Mouse (Mus musculus): ENCODE measurements around the gene Micu1.

Micu1 gene

DNA sequence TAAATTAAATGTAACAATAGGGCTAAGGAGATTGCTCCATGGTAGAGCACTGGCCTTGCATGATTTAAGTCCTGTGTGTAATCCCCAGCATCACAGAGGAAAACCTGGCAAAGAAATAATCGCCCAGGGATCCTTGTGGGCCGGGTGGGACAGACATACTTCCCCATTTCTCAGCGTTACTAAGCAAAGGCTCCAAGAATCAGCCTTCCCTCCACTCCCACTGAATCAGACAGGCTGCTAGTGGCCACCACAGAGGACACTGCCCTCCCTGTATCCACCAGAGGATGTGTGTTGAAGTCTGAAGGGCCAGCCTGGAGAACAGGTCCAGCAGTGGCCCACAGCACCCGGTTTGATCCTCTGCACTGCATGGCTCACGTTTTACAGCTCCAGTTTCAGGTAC is 185.2 kb downstream of the Micu1 start:
- DNase-seq, result no peak

DNA sequence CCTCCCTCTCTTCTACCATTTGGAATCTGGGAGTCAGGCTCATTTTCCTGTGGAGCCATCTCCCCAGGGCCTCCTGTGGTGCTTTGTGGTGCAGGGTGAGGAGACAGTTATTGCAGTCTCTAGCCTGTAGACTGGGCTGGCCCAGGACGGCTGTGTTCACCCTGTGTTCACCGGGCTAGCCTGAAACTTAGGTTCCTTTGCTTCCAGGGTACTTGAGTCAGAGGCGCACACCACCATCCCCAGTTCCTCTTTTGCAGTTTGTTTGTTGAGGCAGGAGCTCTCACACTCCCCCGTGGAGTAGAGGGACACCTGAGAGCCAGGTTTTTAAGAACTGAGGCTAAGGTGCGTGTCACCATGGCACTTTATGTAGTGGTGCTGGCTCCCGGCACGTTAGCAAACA is 187.1 kb downstream of the Micu1 start:
- no peak for DNase-seq

DNA sequence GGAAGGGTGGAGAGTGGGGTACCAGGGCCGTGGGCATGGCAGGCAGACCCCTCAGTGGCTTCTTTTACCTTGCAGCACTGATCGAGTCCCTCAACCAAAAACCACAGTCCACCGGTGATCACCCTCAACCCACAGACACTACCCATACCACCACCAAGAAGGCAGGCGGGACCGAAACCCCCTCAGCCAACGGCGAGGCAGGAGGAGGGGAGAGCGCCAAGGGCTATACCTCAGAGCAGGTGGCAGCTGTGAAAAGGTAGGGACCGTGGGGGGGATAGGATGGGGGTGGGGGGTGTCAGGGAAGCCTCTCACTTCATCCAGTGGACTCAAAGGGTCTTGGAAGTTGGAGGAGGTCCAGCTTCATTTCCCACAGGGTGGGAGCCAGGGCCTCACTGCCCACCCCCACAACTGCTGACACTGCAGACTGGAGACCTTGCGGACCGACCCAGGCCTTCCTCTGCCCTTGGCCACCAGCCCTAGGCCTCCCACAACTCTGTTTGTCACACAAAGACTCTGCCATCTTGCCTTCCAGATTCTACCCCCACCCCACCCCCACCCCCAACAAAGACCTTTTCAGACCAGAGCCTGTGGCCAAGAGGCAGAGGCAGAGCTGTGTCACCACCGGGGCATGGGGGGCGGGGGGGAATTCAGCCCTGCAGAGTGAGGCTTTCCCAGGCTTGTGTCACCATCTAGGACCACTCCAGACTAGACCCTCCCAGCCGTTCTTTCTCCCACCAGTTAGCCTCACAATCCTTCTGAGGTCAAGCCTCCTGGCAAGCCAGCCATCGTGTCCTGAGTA is 187.9 kb downstream of the Micu1 start:
- DNase-seq, result no peak

DNA sequence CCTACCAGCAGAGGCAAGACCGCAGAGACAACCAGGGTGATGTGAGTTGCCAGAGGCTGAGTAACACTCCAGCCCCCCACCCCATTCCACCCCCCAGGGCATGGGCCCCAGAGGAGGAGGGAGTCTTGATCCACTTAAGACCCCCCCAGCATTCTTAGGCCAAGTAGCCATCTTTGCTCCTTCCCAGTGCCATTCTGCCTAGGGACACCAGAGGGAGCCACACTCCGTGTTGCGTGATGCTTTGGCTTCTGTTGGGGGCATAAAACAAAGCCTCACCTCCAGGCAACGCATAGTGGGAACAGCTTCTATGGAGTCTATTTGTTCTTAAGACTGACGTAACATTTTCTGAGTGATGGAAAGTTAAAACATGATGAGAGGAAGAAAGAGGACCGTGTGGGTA is 190.7 kb downstream of the Micu1 start:
- DNase-seq, result peak; percentile 74

DNA sequence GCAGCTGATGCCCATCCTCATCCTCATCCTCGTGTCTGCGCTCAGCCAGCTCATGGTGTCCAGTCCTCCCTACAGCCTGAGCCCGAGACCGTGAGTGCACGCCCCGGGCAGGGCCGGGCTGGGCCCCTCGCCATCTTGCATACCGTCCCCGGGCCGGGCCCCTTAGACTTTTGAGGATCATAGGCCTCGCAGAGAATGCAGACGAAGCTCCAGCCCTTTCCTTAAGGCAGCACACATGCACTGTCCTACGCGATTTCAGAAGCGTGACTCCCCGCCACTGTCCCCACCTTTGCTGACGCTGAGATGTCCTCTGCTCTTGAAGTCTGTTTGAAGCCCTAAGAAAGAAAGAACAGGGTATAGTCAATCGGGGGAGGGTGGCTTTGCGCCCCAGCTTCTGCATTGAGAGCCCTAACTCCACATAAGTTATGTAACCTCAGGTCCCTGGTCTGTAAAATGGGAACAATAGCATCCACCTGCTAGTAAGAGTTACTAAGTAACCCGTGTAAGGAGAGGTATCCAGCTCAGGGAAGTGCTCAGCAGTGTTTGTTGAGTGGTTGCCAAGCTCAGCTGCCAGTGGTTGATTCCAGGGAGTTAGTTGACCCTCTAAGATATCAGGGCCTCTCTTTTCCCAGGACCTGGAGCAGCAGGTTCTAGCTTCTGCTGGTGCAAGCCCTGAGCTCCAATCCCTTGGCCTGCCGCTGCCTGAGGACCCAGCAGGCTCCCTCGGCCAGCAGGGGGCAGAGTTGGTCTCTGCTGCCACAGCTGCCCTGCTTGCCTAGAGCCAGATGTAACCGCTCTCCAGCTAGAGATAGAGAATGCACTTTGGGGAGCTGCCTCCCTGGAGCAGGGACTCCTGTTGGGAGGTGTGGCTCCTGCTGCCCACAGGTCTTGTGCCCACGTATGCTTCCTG is 192.2 kb downstream of the Micu1 start:
- peak; percentile 77 for DNase-seq

DNA sequence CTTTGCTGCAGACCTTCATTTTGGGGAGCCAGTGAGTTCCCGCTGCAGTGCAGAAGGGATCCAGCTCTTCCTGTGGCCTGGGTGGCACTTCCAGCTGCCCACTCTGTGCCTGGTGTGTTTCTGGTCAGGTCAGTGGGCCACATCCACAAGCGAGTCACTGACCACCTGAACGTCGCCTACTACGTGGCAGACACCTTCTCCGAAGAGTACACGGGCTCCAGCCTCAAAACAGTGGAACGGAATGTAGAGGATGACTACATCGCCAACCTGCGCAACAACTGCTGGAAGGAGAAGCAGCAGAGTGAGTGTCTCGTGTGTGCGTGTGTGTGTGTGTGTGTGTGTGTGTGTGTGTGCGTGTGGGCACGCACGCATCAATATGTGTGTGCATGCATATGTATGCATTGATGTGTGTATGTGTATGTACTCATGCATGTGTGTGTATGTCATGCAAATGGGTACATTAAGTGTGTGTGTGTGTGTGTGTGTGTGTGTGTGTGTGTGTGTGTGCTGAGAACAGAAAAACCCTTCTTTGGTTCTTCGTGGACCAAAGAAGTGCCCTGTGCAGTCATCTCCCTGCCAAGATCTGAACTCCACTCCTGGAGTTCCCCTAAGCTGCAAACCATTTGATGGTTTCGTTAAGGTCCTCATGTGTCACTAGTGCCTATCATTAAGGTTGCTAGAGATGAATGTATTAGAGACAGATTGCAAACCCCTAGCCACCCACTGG is 193.3 kb downstream of the Micu1 start:
- no peak for DNase-seq

DNA sequence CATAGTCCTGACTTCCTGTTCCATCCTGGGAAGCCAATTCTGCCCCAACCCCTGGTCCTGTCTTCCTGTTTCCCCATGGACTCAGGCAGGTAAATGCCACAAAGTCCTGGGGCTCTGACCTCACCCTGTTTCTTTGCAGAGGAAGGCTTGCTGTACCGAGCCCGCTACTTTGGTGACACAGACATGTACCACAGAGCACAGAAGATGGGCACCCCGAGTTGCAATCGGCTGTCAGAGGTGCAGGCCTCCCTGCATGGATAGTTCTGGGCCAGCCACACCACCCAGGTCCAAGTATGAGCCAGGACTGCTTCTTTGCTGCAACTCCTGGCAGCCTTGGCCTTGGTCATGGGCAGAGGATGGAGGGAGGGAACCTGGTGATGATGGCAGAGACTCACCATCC is 193.9 kb downstream of the Micu1 start:
- DNase-seq, result no peak

DNA sequence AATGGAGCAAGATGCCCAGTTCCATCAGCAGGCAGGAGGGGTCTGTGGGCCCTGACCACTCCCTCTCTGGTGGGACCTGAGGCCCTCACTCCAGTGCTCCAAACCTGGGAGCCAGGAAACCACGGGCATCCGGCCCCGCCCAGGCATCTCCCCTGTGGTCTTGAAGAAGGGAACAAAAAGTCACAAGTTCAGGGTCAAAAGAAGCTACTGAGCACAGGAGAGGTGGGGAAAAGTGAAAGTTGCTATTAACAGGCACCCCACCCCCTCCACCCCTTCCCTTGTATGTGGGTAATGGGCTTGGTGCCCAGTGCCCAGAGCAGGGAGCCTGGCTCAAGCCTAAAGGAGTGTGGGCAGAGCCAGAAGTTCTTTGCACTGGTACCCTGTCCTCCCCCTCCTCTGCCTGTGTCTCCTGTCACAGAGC is 194.6 kb downstream of the Micu1 start:
- no peak for DNase-seq

DNA sequence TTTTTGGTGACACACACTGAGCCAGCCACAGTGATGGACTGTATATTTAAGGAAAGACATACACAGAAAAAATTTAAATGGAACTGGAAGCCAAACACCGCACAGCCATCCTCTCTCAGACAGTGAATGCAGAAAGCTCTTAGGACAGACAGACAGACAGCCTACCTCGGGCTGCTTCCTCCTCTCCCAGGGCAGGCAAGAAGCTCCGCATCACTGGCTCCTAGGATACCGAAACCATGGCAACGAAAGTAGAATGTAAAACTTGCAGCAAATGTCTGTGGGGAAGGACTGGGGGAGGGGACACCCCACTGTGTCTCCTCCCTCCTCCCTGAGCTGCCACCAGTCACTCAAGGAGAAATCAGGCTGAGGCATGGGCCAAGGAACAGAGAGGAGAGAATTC is 195.2 kb downstream of the Micu1 start:
- peak; percentile 84 for DNase-seq

DNA sequence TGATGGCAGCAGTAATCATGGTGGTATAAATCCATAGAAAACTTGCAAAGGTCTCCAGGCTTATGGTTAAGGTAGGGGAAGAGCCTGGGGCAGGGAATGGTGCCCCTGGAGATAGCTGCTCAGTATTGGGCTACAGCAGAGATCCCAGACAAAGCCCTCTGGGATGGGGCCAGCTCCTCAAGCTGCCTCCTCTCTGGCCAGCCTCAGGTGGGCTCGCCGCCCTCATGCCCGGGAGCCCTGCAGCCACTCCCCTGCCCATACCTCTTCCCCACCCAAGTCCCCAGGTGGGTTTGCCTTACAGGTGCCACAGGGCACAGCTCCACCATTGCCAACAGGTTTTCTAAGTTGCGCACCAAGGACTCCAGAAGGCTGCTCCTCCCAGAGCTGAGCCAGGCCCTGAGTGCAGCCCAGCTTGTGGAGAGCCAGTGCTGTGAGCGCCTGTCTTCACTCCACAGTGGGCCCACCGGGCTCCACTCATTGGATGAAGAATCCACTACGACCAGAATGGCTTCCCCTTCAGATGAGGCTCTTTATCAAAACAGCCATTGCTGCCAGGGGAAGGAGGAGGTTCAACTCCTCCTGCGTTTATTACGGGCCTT is 196.0 kb downstream of the Micu1 start:
- no peak for DNase-seq

DNA sequence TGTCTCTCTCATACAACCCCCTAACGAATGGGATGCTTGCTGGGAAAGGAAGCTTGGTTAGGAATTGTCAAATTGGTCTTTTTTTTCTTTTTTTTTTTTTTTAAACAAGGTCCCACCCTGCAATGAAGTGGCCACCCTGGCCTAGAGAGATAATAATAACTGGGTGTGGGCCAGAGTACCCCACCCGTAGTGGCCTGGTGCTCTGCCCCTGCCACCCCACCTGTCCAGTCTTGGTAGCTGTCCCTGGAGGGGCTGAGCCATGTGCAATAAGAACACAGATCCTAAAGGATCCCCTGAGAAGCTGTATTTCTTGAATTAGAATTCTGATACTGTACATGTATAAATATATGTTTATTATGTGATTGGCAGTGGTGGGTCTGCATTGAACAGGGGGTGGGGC is 196.7 kb downstream of the Micu1 start:
- no peak for DNase-seq

DNA sequence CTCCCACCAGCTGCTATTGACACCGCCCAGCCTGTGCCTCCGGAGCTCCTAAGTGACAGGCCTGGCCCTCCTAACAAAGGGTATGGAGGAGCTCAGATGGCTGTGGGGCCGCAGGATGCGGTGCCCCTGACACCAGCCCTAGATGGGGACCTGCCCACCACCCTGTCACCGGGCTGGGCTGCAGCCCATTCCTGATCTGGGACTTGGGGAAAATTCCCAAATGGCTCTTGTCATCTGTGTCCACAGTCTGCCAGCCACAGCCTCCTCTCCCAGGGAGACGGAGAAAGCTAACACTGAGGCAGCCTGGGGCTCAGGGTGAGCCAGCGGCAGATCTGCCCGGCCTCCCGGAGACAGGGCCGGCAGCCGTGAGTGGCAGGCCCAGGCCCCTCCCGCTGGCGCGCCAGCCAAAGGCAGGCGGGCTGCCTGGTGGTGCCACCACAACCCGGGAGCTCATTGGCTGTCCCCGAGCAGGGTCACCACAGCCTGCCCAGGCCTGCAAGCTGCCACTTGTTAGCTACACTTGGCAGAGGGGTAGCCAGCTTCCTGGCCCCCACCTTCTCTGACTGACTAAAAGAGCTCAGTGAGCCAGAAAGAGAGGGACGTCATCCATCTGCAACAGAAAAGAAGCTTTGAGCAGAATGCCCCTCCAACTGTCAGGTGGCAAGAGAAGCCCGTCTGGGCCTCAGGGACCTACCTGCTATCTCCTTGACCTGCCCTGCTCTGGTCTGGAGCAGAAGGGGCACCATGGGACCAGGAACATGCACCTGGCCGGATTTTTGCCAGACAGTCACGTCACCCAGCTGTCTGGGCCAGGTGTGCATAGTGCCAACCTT is 197.3 kb downstream of the Micu1 start:
- DNase-seq, result peak; percentile 89

DNA sequence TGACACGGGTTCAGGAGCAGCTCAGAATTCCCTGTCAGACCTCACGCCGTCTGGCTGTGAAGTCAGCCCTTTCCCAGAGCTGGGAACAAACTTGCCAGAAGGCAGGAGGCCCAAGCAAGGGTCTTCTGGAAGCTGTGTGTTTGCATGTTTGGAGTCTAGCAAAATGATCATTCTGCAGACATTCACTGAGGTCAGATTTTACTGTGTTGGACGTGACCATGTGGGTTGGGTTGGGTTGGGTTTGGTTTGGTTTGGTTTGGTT is 197.8 kb downstream of the Micu1 start:
- no peak for DNase-seq

DNA sequence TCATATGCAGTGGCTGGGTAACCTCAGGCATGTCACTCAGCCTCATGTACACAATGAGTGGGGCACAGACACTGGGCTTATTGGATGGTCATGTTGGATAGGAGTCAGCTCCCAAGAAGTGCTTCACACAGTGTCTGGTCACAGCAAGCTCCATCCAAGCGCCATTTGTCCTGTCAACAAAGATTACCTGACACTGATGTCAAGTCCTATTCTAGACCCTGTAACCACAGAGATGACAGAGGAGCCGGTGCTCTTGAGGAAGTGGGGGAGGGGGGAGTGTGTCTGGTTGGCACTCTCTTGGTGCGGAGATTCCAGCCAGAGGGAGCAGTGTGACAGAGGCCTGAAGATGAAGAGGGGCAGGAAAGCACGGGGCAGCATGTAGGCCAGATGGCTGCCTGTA is 198.7 kb downstream of the Micu1 start:
- DNase-seq, result no peak

DNA sequence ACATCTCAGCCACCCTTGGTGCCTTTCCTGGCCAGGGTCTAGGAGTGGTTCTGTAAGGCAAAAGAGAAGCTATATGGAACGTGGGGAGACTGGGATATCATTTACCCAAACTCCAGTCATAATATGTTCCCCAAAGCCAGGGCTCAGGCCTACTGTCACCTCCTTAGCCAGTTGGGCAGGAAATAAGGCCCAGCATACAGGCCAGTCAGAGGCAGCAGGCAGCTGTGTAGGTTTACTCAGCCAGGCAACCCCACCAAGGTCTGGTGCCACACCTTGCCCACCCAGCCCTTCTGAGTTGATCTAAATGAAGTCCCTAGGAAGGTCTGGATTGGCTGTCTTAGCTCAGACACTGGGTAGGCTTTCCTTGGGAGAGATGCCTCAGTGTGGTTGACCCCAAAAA is 199.2 kb downstream of the Micu1 start:
- no peak for DNase-seq

DNA sequence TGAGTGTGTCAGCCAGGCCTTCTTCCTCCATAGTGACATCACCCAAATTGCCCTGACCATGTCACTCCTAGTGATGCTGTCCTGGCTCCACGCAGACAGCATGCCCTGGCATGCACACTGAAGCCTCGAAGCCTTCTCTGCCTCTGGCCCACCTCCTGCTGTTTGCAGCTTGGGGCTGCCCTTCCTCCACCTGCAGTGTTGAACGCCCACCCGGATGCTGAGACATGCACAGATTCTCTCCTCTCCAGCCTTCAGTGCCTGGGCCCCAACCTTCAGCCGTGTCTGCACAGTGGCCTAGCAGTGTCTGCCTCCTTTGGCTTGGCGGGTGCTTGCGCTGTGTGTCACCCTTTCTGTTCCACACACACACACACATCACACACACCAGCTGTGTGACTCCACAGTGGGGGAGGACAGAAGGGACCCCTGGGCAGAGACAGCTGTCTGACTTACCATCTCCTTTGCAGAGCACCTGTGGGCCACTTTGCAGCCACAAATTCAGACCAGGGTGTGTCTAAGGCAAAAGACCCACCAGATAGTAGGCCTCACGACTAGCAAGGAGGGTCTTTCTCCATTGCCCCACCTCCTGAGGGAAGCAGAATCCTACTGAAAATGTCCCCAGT is 199.8 kb downstream of the Micu1 start:
- no peak for DNase-seq

DNA sequence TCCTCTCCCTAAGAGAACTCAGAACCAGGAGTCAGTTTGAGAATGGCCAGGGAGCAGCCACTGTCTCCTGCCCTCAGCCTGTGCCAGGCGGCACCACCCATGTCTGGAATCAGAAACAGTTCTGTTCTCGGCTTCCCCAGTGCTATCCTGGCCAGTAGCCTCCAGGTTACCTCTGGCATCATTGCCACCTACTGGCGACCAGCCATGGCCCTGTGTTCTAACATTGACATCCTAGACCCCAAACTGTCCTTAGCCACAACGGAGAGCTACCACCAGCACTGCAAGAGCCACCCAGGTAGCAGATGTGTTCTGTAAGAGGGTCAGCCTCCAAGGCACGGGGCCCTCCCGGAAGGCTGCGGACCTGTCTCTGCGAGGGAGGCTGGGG is 200.3 kb downstream of the Micu1 start:
- no peak for DNase-seq

DNA sequence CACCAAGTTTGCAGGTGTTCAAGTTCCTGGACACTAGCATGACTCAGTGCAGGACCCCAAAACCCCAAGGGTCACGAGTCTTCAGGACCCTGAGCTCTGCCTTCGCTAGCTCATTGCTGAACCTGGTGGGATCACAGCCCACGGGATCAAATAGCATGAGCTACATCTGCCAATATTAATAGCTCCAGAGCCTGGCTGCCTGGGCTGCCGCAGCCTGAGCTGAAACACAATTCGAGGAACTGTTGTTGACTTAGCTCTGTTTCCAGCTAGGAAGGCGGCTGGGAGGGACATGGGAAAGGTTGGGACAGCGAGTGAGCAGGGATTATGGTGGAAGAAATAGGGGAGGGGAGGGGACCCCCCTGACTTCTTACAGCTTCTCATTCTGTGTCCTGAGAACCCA is 200.9 kb downstream of the Micu1 start:
- DNase-seq, result no peak

DNA sequence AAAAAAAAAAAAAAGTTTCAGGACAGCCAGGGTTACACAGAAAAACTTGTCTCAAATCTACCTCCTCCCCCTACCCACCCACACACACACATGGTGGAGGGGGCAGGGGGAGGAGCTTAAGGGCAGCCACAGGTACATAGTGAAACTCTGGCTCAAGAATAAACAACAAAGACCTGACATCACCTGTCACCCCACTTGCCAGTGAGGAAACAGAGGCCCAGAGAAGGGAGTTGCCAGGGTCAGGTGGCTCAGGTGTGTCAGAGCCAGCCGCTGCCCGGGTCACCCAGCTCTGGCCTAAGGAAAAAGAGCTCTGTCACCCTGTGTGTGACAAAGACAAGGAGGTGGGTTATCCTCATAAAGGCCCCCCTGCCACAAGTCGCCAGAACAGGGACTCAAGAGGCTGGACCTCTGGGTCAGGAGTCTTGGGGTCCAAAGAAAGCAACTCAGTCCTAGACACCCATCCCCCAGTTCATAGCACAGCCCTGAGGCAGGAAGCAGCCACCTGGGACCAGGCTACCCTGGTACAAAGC is 204.9 kb downstream of the Micu1 start:
- no peak for DNase-seq

DNA sequence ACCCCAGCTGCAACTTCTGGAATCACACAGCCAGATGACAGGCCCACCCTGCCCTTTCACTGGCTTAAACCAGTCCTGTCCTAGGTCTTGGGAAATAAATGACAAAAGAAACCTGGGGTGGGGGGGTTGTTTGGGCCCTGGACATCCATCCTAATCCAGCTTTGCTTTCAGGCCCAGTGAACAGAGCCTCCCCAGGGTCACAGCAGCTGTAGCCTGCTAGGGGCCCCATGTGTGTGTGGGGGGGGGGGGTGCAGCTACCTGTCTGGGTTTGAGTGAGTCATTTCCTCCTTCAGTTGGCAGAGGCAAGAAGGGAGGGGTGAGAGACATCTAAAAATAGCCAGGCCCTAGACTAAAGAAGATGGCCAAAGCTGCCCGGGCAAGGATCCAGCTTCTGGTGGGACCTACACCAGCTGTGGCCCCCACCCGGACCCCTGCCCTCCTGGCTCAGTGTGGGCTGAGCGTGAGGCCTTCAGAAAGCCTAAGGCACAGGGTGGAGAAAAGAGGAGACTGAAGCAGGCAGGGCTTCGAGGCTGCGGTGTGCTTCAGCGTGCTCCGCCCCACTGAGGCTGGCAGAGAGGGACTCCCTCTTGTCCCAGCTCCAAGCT is 205.5 kb downstream of the Micu1 start:
- DNase-seq, result no peak

DNA sequence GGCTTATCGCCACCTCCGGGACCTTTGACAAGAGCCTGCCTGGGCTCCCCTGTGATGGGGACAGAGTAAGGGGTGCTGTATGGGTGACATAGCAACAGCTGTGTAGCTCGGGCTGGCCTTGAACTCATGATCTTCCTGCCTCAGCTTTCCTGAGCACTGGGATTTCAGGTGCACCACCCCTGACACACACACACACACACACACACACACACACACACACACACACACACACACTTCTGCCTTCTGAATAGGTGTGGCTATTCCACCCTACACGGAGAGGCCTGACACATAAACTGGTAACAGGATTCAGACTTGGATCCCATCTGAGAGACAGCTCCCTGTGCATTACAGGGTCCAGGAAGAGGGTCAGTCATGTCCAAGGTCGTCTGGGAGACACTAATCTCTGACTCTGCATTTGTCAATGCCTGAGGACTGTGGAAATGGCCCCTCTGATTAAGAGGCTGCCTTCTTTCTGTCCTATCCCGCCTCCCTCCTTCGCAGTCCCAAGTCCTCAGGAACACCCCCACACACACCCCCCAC is 206.6 kb downstream of the Micu1 start:
- DNase-seq, result no peak

All from right cerebral cortex, postnatal 25 days (tissue).